Mouse (Mus musculus): ENCODE results near the gene Map4k4. TPM values are rescaled to one million over a fixed set of nuclear protein-coding genes. Genes with fewer than 3 reads are reported as not detected.

Gene Map4k4
- total RNA-seq (2021): 100 to 1,000 TPM; 103 to 130 TPM

- peak; percentile 60 to 76 for DNase-seq (ENCODE audit: low spot score in 2 of 2)
- intact Hi-C loops (cut with DNase I): loop anchor here (2.0 to 10.0 kb wide), 4 partner anchors 37 to 216 kb away; no protein-coding TSS in a partner anchor
These were observed at the start of gene Map4k4 for GRCm38 (mm10) chr1:39900181-39901005. Map4k4 (plus strand) TSS chr1:39900913.

GRCm38 (mm10) chr1:39855949-39856348 lies 44.8 kb upstream of the Map4k4 start:
- DNase-seq (ENCODE audit: low spot score in 2 of 2): no peak
- intact Hi-C loops (cut with DNase I): no loop called here

GRCm38 (mm10) chr1:39856795-39857447 lies 43.8 kb upstream of the Map4k4 start:
- intact Hi-C loops (cut with DNase I): no loop called here
- no peak for DNase-seq (ENCODE audit: low spot score in 2 of 2)

- intact Hi-C loops (cut with DNase I): no loop called here
- no peak for DNase-seq (ENCODE audit: low spot score in 2 of 2)
These were observed 43.3 kb upstream of the Map4k4 start for GRCm38 (mm10) chr1:39857448-39857820.

- DNase-seq (ENCODE audit: low spot score in 2 of 2): no peak
- intact Hi-C loops (cut with DNase I): no loop called here
These were observed 41.5 kb upstream of the Map4k4 start for GRCm38 (mm10) chr1:39859213-39859612.

- DNase-seq (ENCODE audit: low spot score in 2 of 2): no peak
- intact Hi-C loops (cut with DNase I): no loop called here
These were observed 34.2 kb upstream of the Map4k4 start for GRCm38 (mm10) chr1:39866367-39867141.

GRCm38 (mm10) chr1:39867142-39867525 lies 33.6 kb upstream of the Map4k4 start:
- DNase-seq (ENCODE audit: low spot score in 2 of 2): no peak
- intact Hi-C loops (cut with DNase I): no loop called here

GRCm38 (mm10) chr1:39867966-39868593 lies 32.6 kb upstream of the Map4k4 start:
- intact Hi-C loops (cut with DNase I): no loop called here
- no peak for DNase-seq (ENCODE audit: low spot score in 2 of 2)

GRCm38 (mm10) chr1:39868825-39869571 lies 31.7 kb upstream of the Map4k4 start:
- intact Hi-C loops (cut with DNase I): no loop called here
- DNase-seq (ENCODE audit: low spot score in 2 of 2): no peak

- intact Hi-C loops (cut with DNase I): no loop called here
- no peak for DNase-seq (ENCODE audit: low spot score in 2 of 2)
These were observed 31.0 kb upstream of the Map4k4 start for GRCm38 (mm10) chr1:39869721-39870201.

- DNase-seq (ENCODE audit: low spot score in 2 of 2): no peak
- intact Hi-C loops (cut with DNase I): no loop called here
These were observed 22.7 kb upstream of the Map4k4 start for GRCm38 (mm10) chr1:39877981-39878380.

GRCm38 (mm10) chr1:39882505-39882904 lies 18.2 kb upstream of the Map4k4 start:
- intact Hi-C loops (cut with DNase I): no loop called here

GRCm38 (mm10) chr1:39884803-39885515 lies 15.8 kb upstream of the Map4k4 start:
- intact Hi-C loops (cut with DNase I): no loop called here

More at GRCm38 (mm10) chr1:39882505-39882904, 18.2 kb upstream of the Map4k4 start:
- no peak for DNase-seq (ENCODE audit: low spot score in 2 of 2)

GRCm38 (mm10) chr1:39887997-39888396 lies 12.7 kb upstream of the Map4k4 start:
- DNase-seq (ENCODE audit: low spot score in 2 of 2): no peak
- intact Hi-C loops (cut with DNase I): no loop called here

More at GRCm38 (mm10) chr1:39884803-39885515, 15.8 kb upstream of the Map4k4 start:
- no peak for DNase-seq (ENCODE audit: low spot score in 2 of 2)

- DNase-seq (ENCODE audit: low spot score in 2 of 2): no peak
- intact Hi-C loops (cut with DNase I): no loop called here
These were observed 11.3 kb upstream of the Map4k4 start for GRCm38 (mm10) chr1:39889429-39889828.

- intact Hi-C loops (cut with DNase I): no loop called here
These were observed 10.7 kb upstream of the Map4k4 start for GRCm38 (mm10) chr1:39889973-39890372.

GRCm38 (mm10) chr1:39893153-39893880 lies 7.4 kb upstream of the Map4k4 start:
- intact Hi-C loops (cut with DNase I): no loop called here
- DNase-seq (ENCODE audit: low spot score in 2 of 2): no peak

More at GRCm38 (mm10) chr1:39889973-39890372, 10.7 kb upstream of the Map4k4 start:
- no peak for DNase-seq (ENCODE audit: low spot score in 2 of 2)

GRCm38 (mm10) chr1:39895097-39895496 lies 5.6 kb upstream of the Map4k4 start:
- intact Hi-C loops (cut with DNase I): no loop called here
- DNase-seq (ENCODE audit: low spot score in 2 of 2): no peak

Measured in left cerebral cortex, postnatal 36 days (tissue).